Mouse (Mus musculus) left cerebral cortex, postnatal 25 days (tissue): ENCODE results near the gene Tlr6. TPM values are rescaled to one million over a fixed set of nuclear protein-coding genes. Genes with fewer than 3 reads are reported as not detected.

Experiments used
- DNase-seq, 2 experiments: peaks; one replicate each; pipeline ENCODE4 v3.0.0; 2022; ENCODE audit warnings: low spot score in 2 of 2, mixed read lengths in 1 of 2
- intact Hi-C: fragments of 180-260 bp; cut with DNase I; formaldehyde crosslinking; loops from one replicate; pipeline ENCODE4 v1.15.1; 2025
- total RNA-seq, 2 experiments: library from RNA; stranded (reverse); gene quantifications; 2 replicates each; pipeline ENCODE4 v1.2.3; 2021

Gene Tlr6
- 1 to 10 TPM in 1 of 2 experiments, under 1 TPM in 1; 0.62 to 1.2 TPM for total RNA-seq

GRCm38 (mm10) chr5:64959843-64960230, at the start of gene Tlr6:
TSS of gene Tlr6 (minus strand) at chr5:64960097.
- intact Hi-C loops, result loop anchor here (10.0 kb wide), 1 partner anchor 75 kb away; no protein-coding TSS in a partner anchor
- peak; percentile 27 to 54 for DNase-seq

GRCm38 (mm10) chr5:65006011-65006491, 46.2 kb upstream of the Tlr6 start:
- peak in 1 of 2 experiments; percentile 21 for DNase-seq
- intact Hi-C loops, result loop anchor here (10.0 kb wide), 1 partner anchor 379 kb away; no protein-coding TSS in a partner anchor

DNA sequence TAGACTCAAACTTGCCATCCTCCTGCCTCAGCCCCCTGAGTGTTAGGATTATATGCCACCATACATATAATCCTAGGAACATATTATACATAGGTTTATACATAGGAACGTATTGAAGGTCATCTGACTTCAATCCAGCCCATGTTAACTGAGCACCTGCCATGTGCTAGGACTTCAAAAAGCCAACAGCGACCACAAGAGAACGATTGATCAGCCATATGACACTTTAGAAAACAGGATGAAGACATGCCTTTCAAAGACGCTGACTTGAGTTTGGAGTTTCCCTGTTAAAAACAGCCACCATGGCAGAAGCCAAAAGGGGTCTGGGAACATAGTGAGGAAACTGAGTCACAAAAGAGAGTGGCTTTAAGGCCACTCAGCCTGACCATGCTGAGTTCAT, 45.4 kb upstream of the Tlr6 start:
- intact Hi-C loops, result loop anchor here (10.0 kb wide), 1 partner anchor 380 kb away; no protein-coding TSS in a partner anchor
- no peak for DNase-seq

DNA sequence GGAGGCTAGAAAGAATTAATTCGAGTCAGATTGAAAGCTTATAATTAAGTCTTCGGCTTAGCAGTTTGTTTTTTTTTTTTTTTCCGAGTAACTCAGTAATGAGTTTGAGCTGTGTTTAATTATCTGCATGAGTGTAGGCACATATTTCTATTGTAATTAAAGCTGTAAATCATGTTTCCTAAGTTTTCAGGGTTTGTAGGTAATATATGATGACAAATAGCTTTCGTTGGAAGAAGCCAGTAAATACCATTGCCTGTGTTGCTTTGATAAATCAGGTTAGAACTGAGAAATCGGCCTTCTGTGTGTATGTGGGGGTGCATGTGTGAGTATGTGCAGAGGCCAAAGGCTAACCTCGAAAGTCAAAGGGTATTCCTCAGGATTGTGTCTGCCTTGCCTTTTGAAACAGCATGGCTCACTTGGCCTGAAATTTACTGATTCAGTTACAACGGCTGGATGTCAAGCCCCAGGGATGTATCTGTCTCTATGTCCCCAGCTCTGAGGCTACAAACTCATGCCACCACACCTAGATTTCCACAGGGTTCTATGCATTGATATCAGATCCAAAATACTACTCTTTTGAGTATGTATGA, 44.1 kb upstream of the Tlr6 start:
- DNase-seq, result no peak
- intact Hi-C loops, result loop anchor here (2.0 to 10.0 kb wide), 4 partner anchors 128 to 381 kb away; no protein-coding TSS in a partner anchor

- intact Hi-C loops, result loop anchor here (2.0 to 10.0 kb wide), 4 partner anchors 129 to 382 kb away; no protein-coding TSS in a partner anchor
- peak; percentile 10 to 38 for DNase-seq
These were observed 43.3 kb upstream of the Tlr6 start for GRCm38 (mm10) chr5:65002940-65003824.

DNA sequence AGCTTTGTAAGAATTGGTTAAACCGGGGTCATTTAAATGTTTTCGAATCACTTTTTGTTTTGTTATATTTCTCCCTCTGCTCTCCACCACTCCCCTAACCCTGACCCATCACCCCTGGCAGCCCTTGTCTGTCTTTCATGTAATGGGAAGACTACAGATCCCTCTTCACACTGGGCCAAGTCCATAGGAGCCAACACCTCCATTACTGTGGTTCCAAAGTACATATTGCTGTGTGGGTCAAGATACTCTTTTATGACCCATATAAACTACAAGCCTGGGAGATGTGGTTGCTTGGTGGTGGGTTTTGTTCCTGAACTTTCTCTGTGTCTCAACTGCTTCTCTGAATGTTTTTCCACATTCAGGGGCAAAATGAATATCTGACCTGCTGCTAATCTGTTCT, 35.5 kb upstream of the Tlr6 start:
- intact Hi-C loops, result no loop called here

GRCm38 (mm10) chr5:64992540-64992939, 32.6 kb upstream of the Tlr6 start:
- intact Hi-C loops, result no loop called here
- DNase-seq, result peak in 1 of 2 experiments; percentile 34

More for the DNA sequence above, 35.5 kb upstream of the Tlr6 start:
- no peak for DNase-seq

- intact Hi-C loops, result no loop called here
- no peak for DNase-seq
These were observed 30.0 kb upstream of the Tlr6 start for GRCm38 (mm10) chr5:64989940-64990339.

- intact Hi-C loops, result no loop called here
- DNase-seq, result no peak
These were observed 26.1 kb upstream of the Tlr6 start for GRCm38 (mm10) chr5:64985971-64986370.

DNA sequence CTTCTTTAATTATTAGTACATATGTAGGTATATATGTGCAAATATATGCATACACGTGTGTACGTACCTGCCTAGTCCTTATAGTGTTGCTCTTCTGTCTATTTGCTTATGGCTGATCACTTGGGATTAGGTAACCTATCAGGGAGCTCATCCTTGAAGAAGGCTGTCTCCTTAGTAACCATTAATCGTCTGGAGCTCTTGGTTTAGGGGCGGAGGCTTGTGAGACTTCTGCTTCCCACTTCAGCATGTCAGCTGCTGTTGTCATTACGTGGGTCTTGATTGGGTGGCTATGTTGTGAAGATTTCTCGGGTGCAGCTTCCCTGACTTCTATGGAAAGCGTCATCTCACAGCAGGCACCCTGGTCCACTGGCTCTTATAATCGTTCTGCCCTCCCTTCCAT, 17.2 kb upstream of the Tlr6 start:
- intact Hi-C loops, result no loop called here
- DNase-seq, result no peak

DNA sequence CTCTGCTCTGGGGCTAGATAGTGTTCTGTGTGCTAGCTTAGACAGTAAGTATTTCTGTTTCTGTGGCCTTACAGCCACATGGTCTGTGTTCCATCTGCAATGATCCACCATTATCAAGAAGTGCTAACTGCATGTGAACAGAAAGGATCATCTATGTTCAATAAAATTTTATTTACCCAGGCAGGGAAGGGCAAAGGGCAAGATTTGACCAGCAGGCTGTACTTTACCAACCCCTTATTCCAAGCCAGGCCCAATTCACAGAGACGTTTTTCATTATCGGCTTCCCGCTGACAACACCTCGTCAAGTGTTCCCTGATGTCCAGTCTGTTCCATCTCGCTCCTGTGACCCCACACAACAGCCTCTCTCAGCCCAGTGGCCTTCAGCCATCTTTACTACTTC, 15.2 kb upstream of the Tlr6 start:
- DNase-seq, result no peak
- intact Hi-C loops, result no loop called here

GRCm38 (mm10) chr5:64969861-64970771, 10.2 kb upstream of the Tlr6 start, which contains the start of gene Fam114a1:
TSS of gene Fam114a1 (plus strand) at chr5:64970071.
- intact Hi-C loops, result loop anchor here (10.0 kb wide), 1 partner anchor 85 kb away; no protein-coding TSS in a partner anchor
- peak; percentile 7 to 18 for DNase-seq

DNA sequence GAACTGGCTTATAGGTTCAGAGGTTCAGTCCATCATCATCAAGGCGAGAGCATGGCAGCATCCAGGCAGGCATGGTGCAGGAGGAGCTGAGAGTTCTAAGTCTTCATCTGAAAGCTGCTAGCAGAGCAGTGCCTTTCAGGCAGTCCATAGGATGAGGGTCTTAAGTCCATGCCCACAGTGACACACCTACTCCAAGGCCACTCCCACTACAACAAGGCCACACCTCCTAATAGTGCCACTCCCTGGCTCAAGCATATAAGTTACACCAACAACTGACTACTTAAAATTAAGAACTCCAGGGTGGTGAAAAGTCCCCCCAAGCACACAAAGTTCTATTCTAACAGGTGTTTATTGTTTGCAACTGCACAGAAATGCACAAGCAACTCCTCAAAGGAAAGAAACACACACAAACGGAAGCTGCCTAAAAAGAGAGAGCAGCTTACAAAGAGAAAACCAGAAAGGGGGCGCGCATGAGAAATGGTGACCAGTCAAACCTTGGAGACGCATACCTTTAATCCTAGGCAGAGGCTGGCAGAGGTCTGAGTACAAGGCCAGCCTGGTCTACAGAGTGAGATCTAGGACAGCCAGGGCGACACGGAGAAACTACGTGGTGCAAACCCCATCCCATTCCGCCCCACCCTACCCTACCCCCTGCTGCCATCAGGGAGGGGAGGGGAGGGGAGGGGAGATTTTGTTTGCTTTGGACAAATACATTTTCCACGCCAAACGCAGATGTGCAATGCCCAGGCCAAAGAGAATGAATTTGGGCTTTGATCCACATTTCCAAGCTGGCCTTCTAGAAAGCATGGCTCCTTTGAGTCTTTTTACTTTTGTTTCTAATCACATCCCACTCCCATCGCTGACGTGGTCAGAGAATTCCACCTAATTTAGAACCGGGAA, 9.3 kb upstream of the Tlr6 start:
- intact Hi-C loops, result loop anchor here (10.0 kb wide), 1 partner anchor 84 kb away; no protein-coding TSS in a partner anchor
- peak in 1 of 2 experiments; percentile 10 for DNase-seq

DNA sequence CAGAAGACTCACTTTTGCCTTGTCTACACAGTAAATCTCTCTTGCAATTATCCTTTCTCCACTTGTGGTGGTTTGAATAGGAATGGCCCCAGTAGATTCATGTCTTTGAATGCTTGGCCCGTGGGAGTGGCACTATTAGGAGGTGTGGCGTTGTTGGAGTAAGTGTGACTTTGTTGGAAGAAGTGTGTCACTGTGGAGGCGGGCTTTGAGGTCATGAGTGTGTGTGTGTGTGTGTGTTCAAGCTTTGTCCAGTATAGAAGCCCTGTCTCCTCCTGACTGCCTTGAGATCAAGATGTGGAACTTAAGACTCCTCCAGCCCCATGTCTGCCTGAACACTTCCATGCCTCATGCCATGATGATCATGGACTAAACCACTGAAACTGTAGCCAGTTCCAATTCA, 3.8 kb upstream of the Tlr6 start:
- intact Hi-C loops, result loop anchor here (10.0 kb wide), 1 partner anchor 79 kb away; no protein-coding TSS in a partner anchor
- no peak for DNase-seq

DNA sequence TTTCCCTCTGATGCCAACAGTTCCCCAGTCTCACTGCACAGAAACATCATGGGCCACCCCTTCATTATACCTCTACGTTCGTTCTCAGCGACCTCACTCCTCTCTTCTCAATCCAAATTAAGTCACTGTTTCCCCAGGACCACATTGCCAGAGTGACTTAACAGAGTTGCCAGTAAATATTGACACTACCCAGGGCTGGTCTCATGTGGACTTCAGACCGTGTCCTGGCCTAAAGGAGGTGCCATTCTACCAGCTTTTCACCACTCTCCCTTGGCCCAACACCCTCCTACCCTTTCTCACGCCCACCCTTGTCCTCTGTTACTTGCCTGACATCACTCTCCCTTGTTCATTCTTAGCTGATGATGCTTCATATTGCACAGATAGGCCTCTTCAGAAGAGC, 3.4 kb upstream of the Tlr6 start:
- no peak for DNase-seq
- intact Hi-C loops, result loop anchor here (10.0 kb wide), 1 partner anchor 78 kb away; no protein-coding TSS in a partner anchor

GRCm38 (mm10) chr5:64960857-64961391, 1.0 kb upstream of the Tlr6 start:
- DNase-seq, result no peak
- intact Hi-C loops, result loop anchor here (10.0 kb wide), 1 partner anchor 76 kb away; no protein-coding TSS in a partner anchor

DNA sequence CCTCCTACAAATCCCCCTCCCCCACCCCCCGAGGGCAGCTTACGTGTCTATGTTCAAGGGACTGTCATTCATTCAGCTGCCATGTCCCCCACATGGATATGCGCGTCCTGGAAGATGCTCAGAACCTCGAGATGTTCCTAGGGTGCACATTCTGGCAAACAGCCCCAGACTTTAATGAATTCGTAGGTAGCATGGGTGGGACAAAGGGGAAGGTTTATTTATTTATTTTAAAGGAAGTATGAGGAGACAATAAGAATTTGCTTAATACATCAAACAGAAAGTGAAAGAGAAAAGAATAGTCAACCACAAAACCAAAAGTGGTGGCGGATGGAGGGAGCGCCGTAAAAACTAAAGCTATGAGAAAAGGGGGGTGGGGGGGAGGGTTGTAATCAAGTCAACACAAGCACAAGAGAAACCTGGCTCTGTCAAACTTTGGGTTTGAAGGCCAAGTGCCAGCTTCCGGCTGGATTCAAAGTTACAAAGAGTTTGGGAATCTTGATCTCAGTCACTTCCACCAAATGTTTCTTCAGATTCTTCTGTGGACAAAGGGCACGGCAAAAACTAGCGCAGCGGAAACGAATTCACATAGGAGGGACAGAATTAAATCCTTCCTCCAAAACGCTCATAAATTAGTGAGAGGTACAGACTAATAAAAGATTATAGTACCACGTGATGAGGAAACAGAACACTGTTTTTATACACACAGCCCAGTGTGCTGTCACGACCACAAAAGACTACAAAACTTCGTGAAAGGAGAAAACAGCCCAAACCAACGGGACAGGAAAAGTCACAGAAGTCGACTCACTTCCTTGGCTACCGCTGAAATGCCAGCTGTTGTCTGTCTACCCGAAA, 680 bp downstream of the Tlr6 start:
- no peak for DNase-seq
- intact Hi-C loops, result no loop called here
